Mouse (Mus musculus) stomach, embryonic 15.5 days (tissue): ENCODE results near the gene Phf1. TPM values are rescaled to one million over a fixed set of nuclear protein-coding genes. Genes with fewer than 3 reads are reported as not detected.

Experiments
- ATAC-seq: fragments of 200-750 bp; cut with Nextera tagmentation; 2 replicates; pipeline ENCODE4 v1.8.0; 2017; ENCODE audit warnings: low read depth, moderate number of reproducible peaks, moderate TSS enrichment; ENCODE audit not compliant: insufficient read depth, low FRiP score
- H3K27ac ChIP-seq: fragments of 300-500 bp; sonication (generic); 2 replicates; pipeline ENCODE4 v1.5.1; 2015; ENCODE audit warnings: mild to moderate bottlenecking, inconsistent platforms
- H3K27me3 ChIP-seq: fragments of 300-500 bp; sonication (generic); replicated peaks from 2 replicates; pipeline ENCODE4 v1.6.1; 2015; ENCODE audit warnings: inconsistent platforms
- H3K36me3 ChIP-seq: fragments of 300-500 bp; sonication (generic); 2 replicates; pipeline ENCODE4 v1.6.1; 2015; ENCODE audit warnings: inconsistent platforms
- H3K4me1 ChIP-seq: fragments of 300-500 bp; sonication (generic); 2 replicates; pipeline ENCODE4 v1.6.1; 2015; ENCODE audit warnings: inconsistent platforms
- H3K4me2 ChIP-seq: fragments of 300-500 bp; sonication (generic); 2 replicates; pipeline ENCODE4 v1.6.1; 2015; ENCODE audit warnings: mild to moderate bottlenecking, inconsistent platforms
- H3K4me3 ChIP-seq: fragments of 300-500 bp; sonication (generic); replicated peaks from 2 replicates; pipeline ENCODE4 v1.5.1; 2015; ENCODE audit warnings: inconsistent platforms
- H3K9ac ChIP-seq: fragments of 300-500 bp; sonication (generic); 2 replicates; pipeline ENCODE4 v1.6.1; 2015; ENCODE audit warnings: inconsistent platforms
- H3K9me3 ChIP-seq: fragments of 300-500 bp; sonication (generic); 2 replicates; pipeline ENCODE4 v1.6.1; 2016; ENCODE audit warnings: inconsistent platforms
- WGBS: fragments of 180-500 bp; shearing (Covaris S2); methylation state at CpG from one replicate; pipeline ENCODE4 v1.1.7; 2015; 5-methylcytosine and 5-hydroxymethylcytosine counted together
- polyA plus RNA-seq: library from polyadenylated mRNA; unstranded; fragments of >200 nt; fragmentation: Nextera tagmentation; extraction: Ambion mirVana; gene quantifications from 2 replicates; pipeline ENCODE4 v1.2.1, GENCODE M21; 2015

The Phf1 gene
- polyA plus RNA-seq, 1 experiment from 2014 or later, result 8.5 TPM

DNA sequence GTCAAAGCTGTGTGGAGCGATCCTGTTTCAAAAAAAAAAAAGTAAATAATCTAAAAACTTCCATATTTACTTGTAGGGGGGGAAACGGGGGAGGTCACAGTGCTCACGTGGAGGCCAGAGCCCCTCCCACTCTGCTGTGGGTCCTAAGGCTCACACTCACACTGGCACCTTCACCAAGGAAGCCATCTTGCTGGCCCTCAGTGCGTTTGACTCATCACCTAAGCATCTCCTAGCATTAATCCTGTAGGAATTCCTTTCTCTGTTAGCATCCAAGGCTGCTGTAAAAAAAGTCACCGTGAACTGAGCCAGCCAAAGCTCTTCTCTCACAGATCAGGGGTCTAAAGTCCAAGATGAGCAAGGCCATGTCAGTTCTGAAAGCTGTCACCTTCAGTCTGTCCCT is 23.5 kb downstream of the Phf1 start:
- no peak for ATAC-seq
- H3K27me3 ChIP-seq, result no peaks in the 10 kb centered on the region
- peaks cover 21% of the 10 kb centered on the region; the same call in 1 of the 2 replicates for H3K36me3 ChIP-seq
- no peak overlapping the region for H3K4me3 ChIP-seq
- no peak overlapping the region for H3K9ac ChIP-seq
- no peak overlapping the region for H3K4me2 ChIP-seq
- H3K9me3 ChIP-seq, result no peaks in the 10 kb centered on the region
- peaks cover 26% of the 10 kb centered on the region for H3K4me1 ChIP-seq
- WGBS, result 63% methylated on average over 5 of the region's 5 CpGs
- no peak overlapping the region for H3K27ac ChIP-seq

DNA sequence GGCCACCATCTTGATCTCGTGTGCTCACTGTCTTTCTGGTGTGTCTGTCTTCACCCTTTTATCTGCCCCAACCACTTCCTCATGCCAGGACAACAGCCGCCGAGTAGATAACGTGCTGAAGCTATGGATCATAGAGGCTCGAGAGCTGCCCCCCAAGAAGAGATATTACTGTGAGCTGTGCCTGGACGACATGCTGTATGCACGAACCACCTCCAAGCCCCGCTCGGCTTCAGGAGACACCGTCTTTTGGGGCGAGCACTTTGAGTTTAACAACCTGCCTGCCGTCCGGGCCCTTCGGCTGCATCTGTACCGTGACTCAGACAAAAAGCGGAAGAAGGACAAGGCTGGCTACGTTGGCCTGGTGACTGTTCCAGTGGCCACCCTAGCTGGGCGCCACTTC is 24.0 kb downstream of the Phf1 start:
- Histone ChIP-seq H3K27me3 (no peaks in the 10 kb centered on the region), H3K4me3 (no peak overlapping the region), H3K36me3 (peaks cover 25% of the 10 kb centered on the region; the same call in 1 of the 2 replicates), H3K27ac (no peak overlapping the region), H3K4me2 (no peak overlapping the region), H3K9ac (no peak overlapping the region), H3K4me1 (peaks cover 21% of the 10 kb centered on the region), H3K9me3 (no peaks in the 10 kb centered on the region)
- 83% methylated on average over 18 of the region's 18 CpGs for WGBS
- ATAC-seq, result peak; percentile 40; the same call in 1 of the 2 replicates

DNA sequence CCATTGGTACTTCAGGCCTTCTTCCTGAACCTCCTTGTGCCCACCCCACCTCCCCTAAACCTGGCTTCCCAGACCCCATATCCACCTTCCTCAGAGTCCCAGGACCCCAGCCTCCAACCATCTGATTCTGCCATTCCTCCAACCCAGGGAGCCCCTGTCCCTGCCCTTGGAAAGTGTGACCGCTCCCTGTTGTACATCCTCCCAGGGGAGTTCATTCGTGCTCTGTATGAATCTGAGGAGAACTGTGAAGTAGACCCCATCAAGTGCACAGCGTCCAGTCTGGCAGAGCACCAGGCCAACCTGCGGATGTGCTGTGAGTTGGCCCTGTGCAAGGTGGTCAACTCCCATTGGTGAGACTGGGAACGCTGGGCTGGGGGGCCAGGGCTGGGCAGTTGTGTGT is 25.0 kb downstream of the Phf1 start:
- H3K9me3 ChIP-seq, result no peaks in the 10 kb centered on the region
- no peaks in the 10 kb centered on the region for H3K27me3 ChIP-seq
- H3K27ac ChIP-seq, result no peak overlapping the region
- no peak overlapping the region for H3K4me2 ChIP-seq
- H3K4me1 ChIP-seq, result peaks cover 12% of the 10 kb centered on the region
- no peak overlapping the region for H3K4me3 ChIP-seq
- no peak for ATAC-seq
- H3K36me3 ChIP-seq, result peaks cover 32% of the 10 kb centered on the region; the same call in 1 of the 2 replicates
- 93% methylated on average over 5 of the region's 5 CpGs for WGBS
- no peak overlapping the region for H3K9ac ChIP-seq

DNA sequence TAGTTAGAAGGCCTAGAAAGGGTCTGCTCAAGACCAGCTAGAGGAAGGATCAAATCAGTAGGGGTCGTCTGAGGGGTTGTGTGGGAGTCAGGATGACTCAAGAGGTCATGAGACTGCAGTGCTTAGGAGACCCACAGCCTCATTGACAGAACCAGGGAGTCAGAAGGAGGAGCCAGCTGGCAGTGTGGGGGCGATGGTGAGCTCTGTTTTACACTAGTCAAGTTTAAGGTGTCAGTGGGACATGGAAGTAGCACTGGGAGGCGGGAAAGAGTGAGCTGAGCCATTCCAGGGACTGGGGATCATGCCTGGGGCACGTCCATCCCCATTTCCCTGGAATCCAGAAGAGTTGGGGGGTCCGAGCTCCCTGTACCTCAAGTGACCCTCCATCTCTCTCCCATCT is 26.0 kb downstream of the Phf1 start:
- WGBS, result 57% methylated on average over 5 of the region's 5 CpGs

DNA sequence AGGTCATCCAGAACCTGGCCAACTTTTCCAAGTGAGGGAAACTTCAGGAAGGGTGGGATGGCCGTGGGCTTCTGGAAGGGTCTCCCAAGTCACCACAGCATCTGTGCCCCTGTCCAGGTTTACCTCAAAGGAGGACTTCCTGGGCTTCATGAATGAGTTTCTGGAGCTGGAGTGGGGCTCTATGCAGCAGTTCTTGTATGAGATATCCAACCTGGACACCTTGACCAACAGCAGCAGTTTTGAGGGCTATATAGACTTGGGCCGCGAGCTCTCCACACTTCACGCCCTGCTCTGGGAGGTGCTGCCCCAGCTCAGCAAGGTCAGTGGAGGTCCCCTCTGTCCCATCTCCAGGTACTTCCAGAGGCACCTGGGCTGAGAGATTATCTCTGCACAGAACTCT is 27.0 kb downstream of the Phf1 start:
- no peak overlapping the region for H3K4me3 ChIP-seq
- 98% methylated on average over 4 of the region's 4 CpGs for WGBS
- peaks cover 30% of the 10 kb centered on the region; the same call in 1 of the 2 replicates for H3K36me3 ChIP-seq

More for the DNA sequence above, 26.0 kb downstream of the Phf1 start:
- no peak overlapping the region for H3K4me2 ChIP-seq
- ATAC-seq, result no peak
- H3K27ac ChIP-seq, result no peak overlapping the region
- H3K4me3 ChIP-seq, result no peak overlapping the region
- H3K9ac ChIP-seq, result no peak overlapping the region
- no peaks in the 10 kb centered on the region for H3K27me3 ChIP-seq
- no peaks in the 10 kb centered on the region for H3K9me3 ChIP-seq
- H3K36me3 ChIP-seq, result peaks cover 32% of the 10 kb centered on the region; the same call in 1 of the 2 replicates
- peaks cover 3% of the 10 kb centered on the region for H3K4me1 ChIP-seq

DNA sequence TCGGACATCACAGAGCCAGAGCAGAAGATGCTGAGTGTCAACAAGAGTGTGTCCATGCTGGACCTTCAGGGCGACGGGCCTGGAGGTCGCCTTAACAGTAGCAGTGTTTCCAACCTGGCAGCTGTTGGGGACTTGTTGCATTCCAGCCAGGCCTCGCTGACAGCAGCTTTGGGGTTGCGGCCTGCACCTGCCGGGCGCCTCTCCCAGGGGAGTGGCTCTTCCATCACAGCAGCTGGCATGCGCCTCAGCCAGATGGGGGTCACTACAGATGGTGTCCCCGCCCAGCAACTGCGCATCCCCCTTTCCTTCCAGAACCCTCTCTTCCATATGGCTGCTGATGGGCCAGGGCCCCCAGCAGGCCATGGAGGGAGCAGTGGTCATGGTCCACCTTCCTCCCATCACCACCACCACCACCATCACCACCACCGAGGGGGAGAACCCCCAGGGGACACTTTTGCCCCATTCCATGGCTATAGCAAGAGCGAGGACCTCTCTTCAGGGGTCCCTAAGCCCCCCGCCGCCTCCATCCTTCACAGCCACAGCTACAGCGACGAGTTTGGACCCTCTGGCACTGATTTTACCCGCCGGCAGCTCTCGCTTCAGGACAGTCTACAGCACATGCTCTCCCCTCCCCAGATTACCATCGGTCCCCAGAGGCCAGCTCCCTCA is 28.9 kb downstream of the Phf1 start:
- Histone ChIP-seq H3K27ac (no peak overlapping the region), H3K4me2 (no peak overlapping the region), H3K27me3 (no peaks in the 10 kb centered on the region), H3K9ac (no peak overlapping the region), H3K4me1 (no peaks in the 10 kb centered on the region), H3K9me3 (no peaks in the 10 kb centered on the region), H3K36me3 (peaks cover 27% of the 10 kb centered on the region; the same call in 1 of the 2 replicates), H3K4me3 (no peak overlapping the region)
- no peak for ATAC-seq
- WGBS, result 92% methylated on average over 21 of the region's 21 CpGs

More for the DNA sequence above, 27.0 kb downstream of the Phf1 start:
- Histone ChIP-seq H3K4me1 (no peaks in the 10 kb centered on the region), H3K9ac (no peak overlapping the region), H3K27me3 (no peaks in the 10 kb centered on the region), H3K4me2 (no peak overlapping the region), H3K9me3 (no peaks in the 10 kb centered on the region), H3K27ac (no peak overlapping the region)
- no peak for ATAC-seq

DNA sequence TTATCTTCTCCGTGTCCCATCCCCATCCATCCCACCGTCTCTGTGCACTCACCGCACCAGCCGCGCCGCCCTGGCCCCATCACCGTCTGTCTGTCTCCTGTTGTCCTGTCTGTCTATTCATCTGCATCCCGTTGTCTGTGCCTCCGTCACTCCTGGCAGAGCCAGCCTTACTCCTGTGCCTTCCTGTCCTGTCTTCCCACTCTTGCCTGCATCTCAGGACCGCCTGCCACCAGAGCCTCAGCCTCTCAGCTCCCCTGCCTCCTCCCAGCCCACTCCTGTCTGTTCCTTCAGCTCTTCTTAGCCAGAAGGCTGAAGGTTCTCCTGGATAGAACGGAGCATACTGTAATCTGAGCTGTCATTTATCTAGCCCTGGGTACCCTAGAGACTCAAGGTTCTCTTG is 34.1 kb downstream of the Phf1 start:
- Histone ChIP-seq H3K36me3 (peaks cover 15% of the 10 kb centered on the region; the same call in 1 of the 2 replicates), H3K4me2 (no peak overlapping the region), H3K9me3 (no peaks in the 10 kb centered on the region), H3K4me3 (no peak overlapping the region), H3K27me3 (no peaks in the 10 kb centered on the region), H3K9ac (no peak overlapping the region), H3K27ac (no peak overlapping the region), H3K4me1 (peaks cover 14% of the 10 kb centered on the region)
- 89% methylated on average over 11 of the region's 11 CpGs for whole genome bisulfite sequencing
- ATAC-seq, result no peak

DNA sequence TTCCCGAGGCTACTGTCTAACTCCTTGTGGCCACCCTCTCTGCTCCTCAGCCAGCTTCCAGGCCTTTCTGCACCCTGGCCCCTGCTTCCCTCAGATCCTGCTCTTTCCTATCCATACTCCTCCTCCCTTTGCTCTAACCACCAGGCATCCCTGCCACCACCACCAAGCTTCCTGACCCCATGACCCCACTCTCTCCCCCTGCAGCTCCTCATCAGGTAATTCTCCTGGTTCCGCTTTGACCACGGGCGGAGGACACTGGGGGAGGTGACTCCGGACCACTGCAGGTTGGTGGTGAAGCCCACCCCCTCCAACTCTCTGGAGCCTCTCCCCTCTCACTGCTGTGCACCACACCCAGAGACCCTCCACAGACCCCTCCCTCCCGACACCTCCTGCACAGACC is 34.6 kb downstream of the Phf1 start:
- no peak for ATAC-seq
- Histone ChIP-seq H3K27ac (no peak overlapping the region), H3K9me3 (no peaks in the 10 kb centered on the region), H3K27me3 (no peaks in the 10 kb centered on the region), H3K36me3 (peaks cover 11% of the 10 kb centered on the region; the same call in 1 of the 2 replicates), H3K4me3 (no peak overlapping the region), H3K9ac (no peak overlapping the region), H3K4me1 (peaks cover 16% of the 10 kb centered on the region), H3K4me2 (no peak overlapping the region)
- WGBS, result 91% methylated on average over 6 of the region's 6 CpGs

DNA sequence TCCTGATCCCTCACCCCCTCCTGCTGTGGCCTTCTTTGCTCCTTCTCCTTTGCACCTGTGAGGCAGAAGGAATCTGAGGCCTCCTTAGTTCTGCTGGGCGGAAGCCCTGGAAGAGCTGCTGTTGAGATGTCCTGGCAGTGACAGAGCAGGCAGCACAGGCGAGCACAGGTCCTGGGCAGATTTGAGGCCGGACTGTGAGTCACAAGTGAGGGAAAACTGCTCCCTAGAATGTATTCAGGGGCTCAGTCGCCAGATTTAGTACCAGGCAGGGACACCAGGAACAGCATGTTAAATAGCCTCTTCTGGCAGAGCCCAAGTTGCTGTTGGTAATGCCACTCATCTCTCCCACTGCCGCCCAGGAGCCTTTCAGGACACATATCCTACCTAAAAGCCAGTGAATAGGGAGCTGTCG is 35.4 kb downstream of the Phf1 start:
- peaks cover 8% of the 10 kb centered on the region; the same call in 1 of the 2 replicates for H3K36me3 ChIP-seq
- no peak overlapping the region for H3K9ac ChIP-seq
- no peak overlapping the region for H3K4me3 ChIP-seq
- no peak overlapping the region for H3K27ac ChIP-seq
- no peaks in the 10 kb centered on the region for H3K9me3 ChIP-seq
- no peaks in the 10 kb centered on the region for H3K27me3 ChIP-seq
- peaks cover 16% of the 10 kb centered on the region for H3K4me1 ChIP-seq
- WGBS, result 82% methylated on average over 6 of the region's 6 CpGs
- no peak for ATAC-seq
- H3K4me2 ChIP-seq, result no peak overlapping the region

DNA sequence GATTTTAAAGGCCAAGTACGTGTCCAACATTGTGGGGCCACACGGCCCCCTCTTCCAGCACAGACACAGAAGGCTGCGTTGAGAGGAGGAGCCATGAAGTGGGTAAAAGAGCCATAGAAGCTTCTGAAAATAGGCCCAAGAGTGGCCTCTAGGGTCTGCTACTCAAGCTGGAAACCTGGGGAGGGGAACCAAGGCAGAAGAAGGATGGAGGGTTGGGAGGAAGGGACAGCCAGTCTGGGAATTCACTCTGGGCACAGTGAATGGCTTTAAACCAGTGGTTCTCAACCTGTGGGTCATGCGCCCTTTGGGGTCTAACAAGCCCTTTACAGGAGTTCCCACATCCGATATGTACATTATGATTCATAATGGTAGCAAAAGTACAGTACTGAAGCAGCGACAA is 36.4 kb downstream of the Phf1 start:
- no peaks in the 10 kb centered on the region for H3K9me3 ChIP-seq
- no peak overlapping the region for H3K9ac ChIP-seq
- H3K4me1 ChIP-seq, result peaks cover 24% of the 10 kb centered on the region
- ATAC-seq, result no peak
- no peak overlapping the region for H3K4me3 ChIP-seq
- no peak overlapping the region for H3K27ac ChIP-seq
- H3K36me3 ChIP-seq, result peaks cover 8% of the 10 kb centered on the region; the same call in 1 of the 2 replicates
- H3K4me2 ChIP-seq, result no peak overlapping the region
- WGBS, result 86% methylated on average over 6 of the region's 6 CpGs
- no peaks in the 10 kb centered on the region for H3K27me3 ChIP-seq

DNA sequence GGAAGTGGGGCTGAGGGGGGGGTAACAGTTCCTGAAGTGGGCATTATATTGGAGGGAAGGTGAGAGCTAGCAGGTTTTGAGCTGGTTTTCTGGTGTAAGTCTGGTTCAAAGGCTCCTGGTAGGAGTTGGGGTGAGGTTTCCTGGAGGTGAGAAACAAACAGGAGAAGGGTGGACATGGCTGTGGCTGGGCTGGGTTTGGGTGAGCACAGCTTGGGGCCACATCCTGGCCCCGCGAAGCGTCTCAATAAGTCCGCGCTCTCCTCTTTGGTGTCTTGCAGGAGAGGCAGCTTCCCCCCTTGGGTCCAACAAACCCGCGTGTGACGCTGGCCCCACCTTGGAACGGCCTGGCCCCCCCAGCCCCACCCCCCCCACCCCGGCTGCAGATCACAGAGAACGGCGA is 37.4 kb downstream of the Phf1 start:
- ATAC-seq, result no peak
- H3K9ac ChIP-seq, result no peak overlapping the region
- no peak overlapping the region for H3K4me3 ChIP-seq
- no peak overlapping the region for H3K4me2 ChIP-seq
- no peaks in the 10 kb centered on the region for H3K9me3 ChIP-seq
- H3K27me3 ChIP-seq, result no peaks in the 10 kb centered on the region
- WGBS, result 61% methylated on average over 12 of the region's 12 CpGs
- H3K27ac ChIP-seq, result no peak overlapping the region
- peaks cover 6% of the 10 kb centered on the region; the same call in 1 of the 2 replicates for H3K36me3 ChIP-seq
- peaks cover 33% of the 10 kb centered on the region for H3K4me1 ChIP-seq

DNA sequence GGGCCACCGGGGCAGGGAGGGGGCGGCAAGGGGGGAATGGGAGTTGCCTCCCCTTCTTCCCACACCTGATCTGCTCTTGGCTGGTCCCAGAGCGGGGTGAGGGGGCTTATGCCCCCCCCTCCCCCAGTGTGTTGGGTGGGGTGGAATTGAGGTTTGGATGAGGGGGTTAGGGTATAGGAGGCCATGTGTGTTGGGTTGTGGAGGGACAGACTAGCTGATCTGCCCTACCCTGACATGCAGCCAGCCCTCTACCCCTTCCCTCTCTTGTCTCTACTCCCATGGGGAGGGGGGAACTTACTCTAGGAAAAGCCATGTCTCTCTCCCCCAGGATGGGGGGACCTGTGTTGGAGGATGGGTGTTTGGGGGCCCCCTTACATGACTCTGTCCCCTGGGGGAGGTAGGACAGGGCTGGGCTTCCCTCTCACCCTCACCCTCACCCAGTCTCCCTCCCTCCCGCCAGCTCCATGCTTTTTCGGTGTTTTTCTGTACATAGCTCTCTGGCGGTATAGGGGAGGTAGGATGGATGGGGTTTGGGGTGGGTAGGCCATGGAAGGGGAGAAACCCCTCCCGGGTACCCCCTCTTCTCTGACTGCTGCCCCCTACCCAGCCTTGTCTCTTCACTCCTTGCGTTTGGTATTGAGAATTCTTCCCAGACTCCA is 38.5 kb downstream of the Phf1 start:
- Histone ChIP-seq H3K4me2 (peak overlapping the region; percentile 91), H3K9ac (peak overlapping the region; percentile 29; the same call in 1 of the 2 replicates), H3K27me3 (no peaks in the 10 kb centered on the region), H3K36me3 (peaks cover 6% of the 10 kb centered on the region; the same call in 1 of the 2 replicates), H3K9me3 (no peaks in the 10 kb centered on the region), H3K27ac (peak overlapping the region; percentile 61), H3K4me3 (peak overlapping the region; percentile 98), H3K4me1 (peaks cover 33% of the 10 kb centered on the region)
- no peak for ATAC-seq
- 46% methylated on average over 8 of the region's 8 CpGs for WGBS
